Mouse (Mus musculus) thymus, postnatal 36 days (tissue): ENCODE measurements around the gene Tlcd1.

Source experiments
- DNase-seq, 2 experiments: peaks; one replicate each; pipeline ENCODE4 v3.0.0; 2022; ENCODE audit warnings: mixed read lengths in 2 of 2

The Tlcd1 gene

DNA sequence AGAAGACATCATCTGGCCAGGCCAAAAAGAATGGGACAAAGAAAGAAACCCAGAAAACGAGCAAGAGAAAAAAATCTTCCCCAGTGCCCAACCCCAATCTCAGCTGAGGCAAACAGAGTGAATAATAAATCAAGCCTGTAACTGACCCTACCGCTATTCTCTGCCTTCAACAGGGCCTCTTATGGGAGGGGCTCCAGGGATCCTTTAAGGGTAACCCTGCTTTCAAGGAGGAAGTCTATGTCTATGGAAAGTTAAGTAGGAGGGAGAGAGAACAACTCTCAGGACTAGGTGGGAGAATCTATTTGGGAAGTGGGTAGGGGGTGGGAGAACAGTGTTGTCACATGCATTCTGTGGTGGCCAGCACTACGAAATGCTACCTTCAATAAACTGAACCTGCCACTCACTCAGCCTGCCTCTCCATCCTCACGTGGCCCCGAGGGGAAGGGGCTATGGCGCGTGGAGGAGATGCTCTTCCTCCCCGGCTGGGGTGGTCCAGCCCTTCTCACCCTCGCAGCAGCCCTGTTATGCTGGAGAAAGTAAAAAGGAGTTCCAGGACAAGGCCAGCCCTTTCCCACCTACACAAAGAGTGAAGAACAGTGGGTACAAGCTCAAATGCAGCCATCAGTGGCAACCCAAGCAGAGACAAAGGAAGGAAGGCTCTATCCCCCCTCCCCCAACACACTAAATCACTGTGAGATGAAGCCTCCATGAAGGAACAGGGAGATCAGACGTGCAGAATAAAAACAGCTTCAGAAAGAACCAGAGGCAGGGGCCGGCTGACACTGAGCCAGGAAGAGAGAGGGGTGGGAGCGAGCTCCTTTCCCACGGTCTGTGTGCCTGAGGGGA is 29.1 kb downstream of the Tlcd1 start:
- DNase-seq = no peak

- no peak for DNase-seq
Observed at GRCm38 (mm10) chr11:78207190-78207589, 30.7 kb downstream of the Tlcd1 start.

- no peak for DNase-seq
Observed at GRCm38 (mm10) chr11:78209886-78210285, 33.4 kb downstream of the Tlcd1 start.

GRCm38 (mm10) chr11:78210615-78211014 is 34.1 kb downstream of the Tlcd1 start:
- no peak for DNase-seq

DNA sequence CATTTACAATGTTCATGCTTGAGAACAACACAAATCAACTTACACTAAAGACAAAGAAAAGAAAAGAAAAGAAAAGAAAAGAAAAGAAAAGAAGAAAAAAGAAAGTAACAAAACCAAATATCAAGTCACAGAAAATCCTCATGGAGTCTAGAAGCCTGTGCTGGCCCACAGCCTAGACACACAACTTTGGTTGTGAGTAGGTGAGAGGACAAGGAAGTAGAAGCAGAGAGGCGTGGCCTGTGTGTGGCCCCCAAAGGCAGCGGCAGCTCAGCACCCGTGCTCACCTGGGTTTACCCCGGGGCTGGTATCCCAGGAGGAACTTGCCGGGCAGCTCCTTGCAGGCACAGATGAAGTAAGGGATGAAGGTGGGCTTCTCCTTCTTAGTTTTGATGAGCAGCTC is 35.0 kb downstream of the Tlcd1 start:
- DNase-seq = no peak

DNA sequence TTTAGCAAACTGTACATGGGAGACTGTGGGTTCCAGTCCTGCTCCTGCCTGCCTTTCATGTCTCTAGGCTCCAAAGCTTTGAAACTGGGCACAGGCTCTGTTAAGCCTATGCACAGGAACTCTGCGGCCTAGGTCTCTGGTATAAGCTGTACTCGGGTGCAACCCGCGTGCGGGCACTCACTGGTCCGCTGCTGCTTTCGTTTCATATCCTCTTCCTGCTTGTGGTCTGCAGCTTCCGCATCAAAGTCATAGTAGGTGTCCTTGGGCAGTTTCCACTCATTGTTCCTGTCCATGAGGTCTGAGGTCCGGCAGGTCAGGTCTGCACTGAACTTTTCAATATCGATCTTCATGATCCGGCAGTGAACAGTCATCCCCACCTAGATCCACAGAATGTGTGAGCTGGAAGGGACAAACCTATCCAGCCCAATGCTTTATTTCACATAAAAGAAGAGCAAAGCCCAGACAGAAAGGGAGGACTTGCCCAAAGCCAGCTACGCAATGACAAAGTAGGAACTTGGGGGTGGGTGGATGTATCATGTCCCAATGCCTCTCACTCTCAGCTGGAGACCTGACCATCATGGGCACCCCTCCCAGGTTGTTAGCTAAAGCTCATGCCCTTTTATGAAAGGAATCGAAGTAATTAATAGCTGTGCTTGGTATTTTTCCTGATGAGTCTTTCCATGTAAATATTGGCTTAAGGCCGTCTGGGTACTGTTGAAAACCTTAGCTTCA is 36.7 kb downstream of the Tlcd1 start:
- peak in 1 of 2 experiments; percentile 9 for DNase-seq

DNA sequence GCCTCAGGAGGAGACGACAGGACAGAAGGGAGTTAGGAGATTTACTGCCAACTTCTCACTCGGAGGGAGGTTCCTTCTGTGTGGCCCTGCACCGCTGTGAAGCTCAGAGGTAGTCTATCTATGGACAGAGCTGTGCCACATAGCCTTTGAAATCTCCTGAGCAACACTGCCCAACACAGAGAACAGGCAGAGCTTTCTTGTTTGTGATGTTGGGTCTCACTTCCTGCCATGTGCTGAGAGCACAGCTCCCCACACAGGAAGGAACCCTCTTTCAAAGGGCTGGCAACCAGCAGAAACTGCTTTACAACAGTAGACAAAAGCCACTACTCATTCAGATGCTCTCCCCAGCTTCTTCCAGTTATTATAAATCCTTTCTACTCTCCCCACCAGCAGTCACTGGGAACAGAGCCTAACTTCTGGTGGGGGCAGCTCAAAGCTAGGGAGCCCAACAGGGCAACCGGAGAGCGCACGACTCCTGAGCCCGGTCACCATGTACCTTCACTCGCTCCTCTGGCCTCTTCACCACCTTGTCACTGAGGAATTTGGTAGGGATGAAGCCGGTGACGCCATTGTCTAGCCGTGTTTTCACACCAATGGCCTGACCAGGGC is 39.3 kb downstream of the Tlcd1 start:
- peak; percentile 35 to 41 for DNase-seq

DNA sequence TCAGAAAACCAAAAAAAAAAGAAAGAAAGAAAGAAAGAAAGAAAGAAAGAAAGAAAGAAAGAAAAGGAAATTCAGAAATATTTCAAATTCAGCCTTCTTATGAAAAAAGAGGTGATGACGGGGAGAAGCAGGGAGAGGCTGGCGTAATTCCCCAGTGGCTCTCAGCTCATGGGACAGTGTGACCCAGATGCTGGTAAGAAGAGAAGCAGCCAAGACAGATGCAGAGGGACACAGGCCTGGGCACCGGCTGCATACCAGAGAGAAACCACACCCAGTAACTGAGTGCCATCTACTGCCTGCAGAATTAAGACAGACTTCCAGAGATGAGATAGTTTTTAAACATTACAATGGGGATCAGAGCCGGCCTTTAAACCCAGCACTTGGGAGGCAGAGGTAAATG is 47.1 kb downstream of the Tlcd1 start:
- DNase-seq = no peak
